32 mouse cellular contexts compared by ENCODE assay signal in genomic region chr14:56055408-56055807, GRCm38 (mm10). TPM values are rescaled to one million over a fixed set of nuclear protein-coding genes. Genes with fewer than 3 reads are reported as not detected.
DNase-seq lines count a peak whose midpoint lies in the region; ATAC-seq lines count a peak whose summit lies in the region.
"Had no signal": no experiment of that assay in that cellular context is flagged by ENCODE, and none has a peak within 500 bp of the region (broad histone marks: within the 10 kb centered on the region; RNA-seq: fewer than 3 reads in every experiment).

No protein-coding gene starts in this region.

- no peaks in the 10 kb centered on the region for H3K27me3 ChIP-seq in heart, embryonic 13.5 days (replicated peaks)
- no peaks in the 10 kb centered on the region for H3K27me3 ChIP-seq in midbrain, embryonic 11.5 days (ENCODE audit: control insufficient read depth, insufficient read depth, low read length)
- H3K27me3 ChIP-seq: embryonic facial prominence, embryonic 12.5 days; embryonic facial prominence, embryonic 15.5 days; forebrain, embryonic 12.5 days; forebrain, embryonic 15.5 days; hindbrain, embryonic 13.5 days; intestine, embryonic 15.5 days had no signal

- no peaks in the 10 kb centered on the region for H3K36me3 ChIP-seq in heart, embryonic 13.5 days
- H3K36me3 ChIP-seq in midbrain, embryonic 11.5 days (ENCODE audit: control insufficient read depth, insufficient read depth, low read length) = no peaks in the 10 kb centered on the region
- H3K36me3 ChIP-seq: embryonic facial prominence, embryonic 12.5 days; embryonic facial prominence, embryonic 15.5 days; forebrain, embryonic 12.5 days; forebrain, embryonic 15.5 days; hindbrain, embryonic 10.5 days; hindbrain, embryonic 13.5 days; intestine, embryonic 15.5 days had no signal

- H3K4me2 ChIP-seq in heart, embryonic 13.5 days = no peak overlapping the region
- no peak overlapping the region for H3K4me2 ChIP-seq in midbrain, embryonic 11.5 days
- H3K4me2 ChIP-seq: embryonic facial prominence, embryonic 12.5 days; embryonic facial prominence, embryonic 15.5 days; forebrain, embryonic 12.5 days; forebrain, embryonic 15.5 days; hindbrain, embryonic 13.5 days; intestine, embryonic 15.5 days had no signal

- H3K27ac ChIP-seq in heart, embryonic 13.5 days (replicated peaks) = peak overlapping the region; percentile 24
- H3K27ac ChIP-seq in midbrain, embryonic 11.5 days (ENCODE audit: low read depth, low read length) = no peak overlapping the region
- H3K27ac ChIP-seq: embryonic facial prominence, embryonic 12.5 days; embryonic facial prominence, embryonic 15.5 days; forebrain, embryonic 12.5 days; forebrain, embryonic 15.5 days; hindbrain, embryonic 10.5 days; hindbrain, embryonic 13.5 days; intestine, embryonic 15.5 days had no signal

- ATAC-seq in heart, embryonic 13.5 days (ENCODE audit: extremely low read depth, insufficient number of reproducible peaks, low FRiP score, low TSS enrichment) = no peak
- ATAC-seq in midbrain, embryonic 11.5 days (ENCODE audit: low FRiP score) = no peak
- ATAC-seq: CD4-positive, CD25-positive, alpha-beta regulatory T cell, adult 4 months; forebrain, embryonic 15.5 days; hindbrain, embryonic 16.5 days; intestine, embryonic 15.5 days; Patski had no signal

- no peak for DNase-seq in heart, adult 18-20 months
- DNase-seq in 416B (ENCODE audit: low read depth) (peak; percentile 78), MEL-GATA-1-ER (ENCODE audit: extremely low read depth, low read depth) (peak; percentile 19)
- DNase-seq in ovary, postnatal 10 days (ENCODE audit: low spot score) = no peak
- no peak for DNase-seq in midbrain, embryonic 11.5 days (ENCODE audit: low spot score, missing footprints)
- DNase-seq: adrenal gland, adult 2 months; adrenal gland, postnatal 14 days; cerebellum, adult 11 months; cerebellum, adult 2 months; cerebellum, adult 9-11 months; cerebellum, postnatal 25 days; gastrocnemius, postnatal 10 days; gastrocnemius, postnatal 36 days; heart, adult 11 months; heart, postnatal 36 days; kidney, adult 11 months had no signal

- H3K9me3 ChIP-seq in heart, embryonic 13.5 days = no peaks in the 10 kb centered on the region
- no peaks in the 10 kb centered on the region for H3K9me3 ChIP-seq in midbrain, embryonic 11.5 days (ENCODE audit: control insufficient read depth, low read length)
- H3K9me3 ChIP-seq: embryonic facial prominence, embryonic 12.5 days; embryonic facial prominence, embryonic 15.5 days; forebrain, embryonic 12.5 days; forebrain, embryonic 15.5 days; hindbrain, embryonic 10.5 days; hindbrain, embryonic 13.5 days; intestine, embryonic 15.5 days had no signal

- peaks cover 17% of the 10 kb centered on the region for H3K4me1 ChIP-seq in heart, embryonic 13.5 days
- no peaks in the 10 kb centered on the region for H3K4me1 ChIP-seq in midbrain, embryonic 11.5 days (ENCODE audit: control insufficient read depth, insufficient read depth, low read length)
- H3K4me1 ChIP-seq: embryonic facial prominence, embryonic 12.5 days; embryonic facial prominence, embryonic 15.5 days; forebrain, embryonic 12.5 days; forebrain, embryonic 15.5 days; hindbrain, embryonic 10.5 days; hindbrain, embryonic 13.5 days; intestine, embryonic 15.5 days had no signal

- H3K4me3 ChIP-seq in heart, embryonic 13.5 days = no peak overlapping the region
- no peak overlapping the region for H3K4me3 ChIP-seq in midbrain, embryonic 11.5 days (ENCODE audit: low read depth, low read length)
- H3K4me3 ChIP-seq: embryonic facial prominence, embryonic 12.5 days; embryonic facial prominence, embryonic 15.5 days; forebrain, embryonic 12.5 days; forebrain, embryonic 15.5 days; hindbrain, embryonic 10.5 days; hindbrain, embryonic 13.5 days; intestine, embryonic 15.5 days had no signal

- WGBS in heart, embryonic 13.5 days = 60% methylated on average over 3 of the region's 3 CpGs
- 91% methylated on average over 3 of the region's 3 CpGs for WGBS in midbrain, embryonic 11.5 days

- H3K9ac ChIP-seq in heart, embryonic 13.5 days = no peak overlapping the region
- H3K9ac ChIP-seq in midbrain, embryonic 11.5 days (ENCODE audit: low read length) = no peak overlapping the region
- H3K9ac ChIP-seq: embryonic facial prominence, embryonic 12.5 days; embryonic facial prominence, embryonic 15.5 days; forebrain, embryonic 12.5 days; forebrain, embryonic 15.5 days; hindbrain, embryonic 13.5 days; intestine, embryonic 15.5 days had no signal

RNA-seq across cellular contexts. Expression of gene Mcpt4, which starts 6.7 kb away (rescaled TPM):
- polyA plus RNA-seq in heart, embryonic 13.5 days (2015; fragmentation: Nextera tagmentation; extraction: Ambion mirVana) = 0.35 and 0.48 TPM in 2 replicates
- total RNA-seq in heart, adult 18-20 months (2021) = 1 to 10 TPM; 1.3 to 1.6 TPM
- polyA plus RNA-seq in midbrain, embryonic 11.5 days (2014; fragmentation: Nextera tagmentation; extraction: Ambion mirVana) = not detected in 2 replicates
- total RNA-seq: common myeloid progenitor, adult 5-6 weeks had no signal
- polyA plus RNA-seq: C2C12; CD4-positive, CD25-positive, alpha-beta regulatory T cell, adult 4 months; cerebellum, adult 2 months; embryonic facial prominence, embryonic 12.5 days; forebrain, embryonic 12.5 days; forebrain, embryonic 15.5 days; hindbrain, embryonic 10.5 days; hindbrain, embryonic 13.5 days; hindbrain, embryonic 16.5 days; Patski had no signal

RNA-seq across cellular contexts. Expression of gene Mcpt2, which starts 13.6 kb away (rescaled TPM):
- polyA plus RNA-seq in heart, embryonic 13.5 days (2015; fragmentation: Nextera tagmentation; extraction: Ambion mirVana) = not detected in 2 replicates
- not detected for total RNA-seq in heart, adult 18-20 months (2021)
- not detected in 2 replicates for polyA plus RNA-seq in midbrain, embryonic 11.5 days (2014; fragmentation: Nextera tagmentation; extraction: Ambion mirVana)
- total RNA-seq: adrenal gland, adult 2 months; adrenal gland, postnatal 14 days; adrenal gland, postnatal 4 days; common myeloid progenitor, adult 5-6 weeks; gastrocnemius, postnatal 10 days; gastrocnemius, postnatal 36 days; heart, postnatal 36 days had no signal
- polyA plus RNA-seq: C2C12; CD4-positive, CD25-positive, alpha-beta regulatory T cell, adult 4 months; cerebellum, adult 2 months; embryonic facial prominence, embryonic 12.5 days; forebrain, embryonic 12.5 days; forebrain, embryonic 15.5 days; heart, embryonic 14.5 days; heart, postnatal 0 days; hindbrain, embryonic 10.5 days; hindbrain, embryonic 13.5 days; hindbrain, embryonic 16.5 days; Patski had no signal

RNA-seq across cellular contexts. Expression of gene Mcpt9, which starts 25.1 kb away (rescaled TPM):
- polyA plus RNA-seq in heart, embryonic 13.5 days (2015; fragmentation: Nextera tagmentation; extraction: Ambion mirVana) = not detected in 2 replicates
- not detected for total RNA-seq in heart, adult 18-20 months (2021)
- polyA plus RNA-seq in midbrain, embryonic 11.5 days (2014; fragmentation: Nextera tagmentation; extraction: Ambion mirVana) = not detected in 2 replicates
- total RNA-seq: adrenal gland, adult 2 months; adrenal gland, postnatal 14 days; adrenal gland, postnatal 4 days; common myeloid progenitor, adult 5-6 weeks; gastrocnemius, postnatal 10 days; gastrocnemius, postnatal 36 days; heart, postnatal 36 days had no signal
- polyA plus RNA-seq: adrenal gland, adult 2 months; C2C12; CD4-positive, CD25-positive, alpha-beta regulatory T cell, adult 4 months; cerebellum, adult 2 months; embryonic facial prominence, embryonic 12.5 days; embryonic facial prominence, embryonic 15.5 days; forebrain, embryonic 12.5 days; forebrain, embryonic 15.5 days; heart, embryonic 14.5 days; heart, postnatal 0 days; hindbrain, embryonic 10.5 days; hindbrain, embryonic 13.5 days; hindbrain, embryonic 16.5 days; intestine, embryonic 15.5 days; Patski had no signal

RNA-seq across cellular contexts. Expression of gene Mcpt8, which starts 29.7 kb away (rescaled TPM):
- 0.18 TPM in 1 of 2 replicates, not detected in the other for polyA plus RNA-seq in heart, embryonic 13.5 days (2015; fragmentation: Nextera tagmentation; extraction: Ambion mirVana)
- total RNA-seq in heart, adult 18-20 months (2021) = not detected
- polyA plus RNA-seq in midbrain, embryonic 11.5 days (2014; fragmentation: Nextera tagmentation; extraction: Ambion mirVana) = not detected in 2 replicates
- total RNA-seq: adrenal gland, adult 2 months; gastrocnemius, postnatal 36 days; heart, postnatal 36 days had no signal
- polyA plus RNA-seq: adrenal gland, adult 2 months; CD4-positive, CD25-positive, alpha-beta regulatory T cell, adult 4 months; cerebellum, adult 2 months; embryonic facial prominence, embryonic 12.5 days; forebrain, embryonic 12.5 days; hindbrain, embryonic 10.5 days; hindbrain, embryonic 13.5 days; hindbrain, embryonic 16.5 days had no signal

RNA-seq across cellular contexts. Expression of gene Mcpt1, which starts 37.6 kb away (rescaled TPM):
- polyA plus RNA-seq in heart, embryonic 13.5 days (2015; fragmentation: Nextera tagmentation; extraction: Ambion mirVana) = not detected in 2 replicates
- total RNA-seq in heart, adult 18-20 months (2021) = not detected
- polyA plus RNA-seq in midbrain, embryonic 11.5 days (2014; fragmentation: Nextera tagmentation; extraction: Ambion mirVana) = not detected in 2 replicates
- total RNA-seq: adrenal gland, adult 2 months; adrenal gland, postnatal 14 days; adrenal gland, postnatal 4 days; common myeloid progenitor, adult 5-6 weeks; gastrocnemius, postnatal 10 days; gastrocnemius, postnatal 36 days; heart, postnatal 36 days had no signal
- polyA plus RNA-seq: adrenal gland, adult 2 months; CD4-positive, CD25-positive, alpha-beta regulatory T cell, adult 4 months; cerebellum, adult 2 months; embryonic facial prominence, embryonic 12.5 days; forebrain, embryonic 12.5 days; forebrain, embryonic 15.5 days; heart, embryonic 14.5 days; heart, postnatal 0 days; hindbrain, embryonic 10.5 days; hindbrain, embryonic 13.5 days; hindbrain, embryonic 16.5 days; Patski had no signal

Comparison
In these comparisons a context has a peak if more than half of its experiments do, and no peak if none do; other contexts are left out.
1. DNase-seq: peak in 416B (single experiment) and MEL-GATA-1-ER (single experiment); none in heart, adult 18-20 months (0 of 2), ovary, postnatal 10 days (single experiment) and midbrain, embryonic 11.5 days (single experiment).